Mouse (Mus musculus) brain, embryonic 18.5 days (tissue): ENCODE measurements around the gene Fggy.

ENCODE experiments used
- DNase-seq: peaks from one replicate; pipeline ENCODE4 v3.0.0-alpha.2; 2012; ENCODE audit warnings: low read depth, low spot score

Fggy gene

DNA sequence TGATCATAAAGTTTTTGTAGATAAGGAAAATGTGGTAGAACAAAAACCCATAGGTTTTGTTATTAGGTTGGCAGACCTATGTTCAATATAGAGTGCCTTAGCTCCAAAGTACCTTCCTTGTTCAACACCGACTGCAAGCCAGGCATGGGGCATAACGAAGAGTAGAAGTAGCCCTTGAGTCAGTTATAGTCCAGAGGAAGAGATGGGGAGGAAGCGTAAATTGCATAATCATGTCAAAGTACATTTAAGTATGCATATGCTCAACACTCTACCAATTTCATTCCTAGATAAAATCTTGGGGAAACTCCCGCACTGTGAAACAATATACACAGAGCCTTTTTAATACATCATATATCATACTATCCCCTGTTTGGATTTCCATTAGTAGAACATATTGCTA lies 221.2 kb downstream of the Fggy start:
- DNase-seq: no peak

DNA sequence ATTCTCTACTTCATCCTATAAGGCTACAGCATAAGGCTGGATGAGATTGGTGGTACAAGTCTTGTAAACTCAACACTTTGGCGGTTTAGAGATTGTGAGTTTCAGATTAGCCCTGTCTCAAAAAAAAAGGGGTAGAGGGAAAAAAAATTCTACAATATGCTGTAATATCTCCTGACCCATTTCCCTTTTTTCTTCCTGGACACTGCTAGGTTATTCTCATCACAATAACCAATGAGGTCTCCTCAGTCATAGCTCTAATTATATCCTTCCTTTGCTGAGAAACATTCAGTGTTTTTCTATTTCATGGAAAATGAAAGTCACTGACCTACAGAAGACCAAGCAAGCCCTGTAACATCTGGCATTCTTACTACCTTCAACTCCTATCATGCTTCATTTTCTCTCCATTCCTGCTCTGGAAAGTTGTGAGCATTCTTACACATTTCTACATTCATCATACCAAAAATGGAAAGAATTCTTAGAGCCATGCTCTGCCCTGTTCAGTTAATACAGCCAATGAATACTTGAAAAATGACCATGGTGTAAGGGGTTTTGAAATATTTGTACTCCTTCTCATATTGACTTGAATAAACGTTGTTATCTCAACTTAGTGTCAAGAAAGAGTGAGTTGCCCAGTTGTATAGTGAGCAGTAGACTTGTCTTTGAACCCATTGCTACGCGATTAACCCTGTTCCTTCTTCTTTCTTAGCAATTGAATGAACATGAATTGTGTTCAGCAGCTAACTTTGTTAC lies 227.0 kb downstream of the Fggy start:
- no peak for DNase-seq

DNA sequence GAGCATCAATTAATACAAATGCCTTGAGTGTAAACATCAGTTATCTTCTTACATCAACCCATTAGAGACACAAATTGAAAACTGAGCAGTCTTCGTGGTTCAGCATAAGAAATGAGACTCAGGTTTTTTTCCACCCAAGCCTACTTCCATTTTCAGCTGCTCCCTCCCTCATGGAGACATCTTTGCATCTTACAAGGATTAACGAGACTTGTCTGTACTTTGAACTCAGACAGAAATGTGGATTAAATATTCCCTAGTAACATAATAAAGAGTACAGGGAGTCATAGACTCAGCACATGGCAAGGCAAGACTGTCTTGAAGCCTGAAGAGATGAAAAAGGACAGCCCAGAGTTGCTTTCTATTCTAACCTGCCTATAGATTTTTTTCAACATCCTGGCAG lies 230.3 kb downstream of the Fggy start:
- no peak for DNase-seq

DNA sequence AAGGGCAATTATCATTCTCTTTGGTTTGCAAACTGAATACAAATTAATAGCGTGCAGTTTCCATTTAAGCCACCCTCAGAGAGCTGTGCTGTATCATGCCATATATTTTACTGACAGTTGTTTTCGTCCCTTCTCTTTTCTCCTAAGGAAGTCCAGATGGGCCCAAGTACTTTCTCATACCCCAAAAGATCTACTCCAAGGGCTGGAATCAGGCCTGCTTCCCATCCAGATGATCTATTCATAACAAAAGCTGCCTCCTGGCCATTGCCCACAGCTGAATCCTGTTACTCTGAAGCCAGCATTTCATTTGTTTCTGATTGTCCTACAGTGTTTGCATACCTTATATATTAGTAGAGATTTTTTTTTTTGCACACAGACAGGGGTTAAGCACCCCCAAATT lies 231.6 kb downstream of the Fggy start:
- no peak for DNase-seq

DNA sequence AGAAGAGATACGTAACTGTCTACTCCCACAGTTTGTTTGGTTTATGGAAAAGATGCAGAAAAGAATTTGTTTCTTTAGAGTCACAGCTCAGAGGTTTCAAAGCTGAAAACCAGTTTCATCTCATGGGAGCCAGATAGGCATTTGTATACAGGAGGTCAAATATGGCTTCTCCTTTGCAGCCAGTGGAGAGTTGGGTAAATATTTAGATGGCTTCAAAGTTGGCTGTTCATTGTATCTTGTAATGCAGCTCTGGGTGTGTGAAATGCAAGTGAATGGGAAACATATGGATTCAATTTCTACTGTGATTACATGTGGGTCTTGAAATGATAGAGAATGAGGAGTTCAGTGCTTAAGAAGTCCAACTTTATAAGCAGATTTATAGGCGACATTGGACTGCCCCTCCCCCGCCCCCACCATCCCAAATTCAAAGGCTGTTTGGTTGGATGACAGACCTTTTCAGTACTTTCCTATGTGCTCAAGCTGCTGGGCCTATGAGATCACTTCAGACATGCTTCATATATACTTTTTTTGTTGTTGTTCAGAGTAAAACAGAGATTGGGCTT lies 234.7 kb downstream of the Fggy start:
- DNase-seq: no peak

DNA sequence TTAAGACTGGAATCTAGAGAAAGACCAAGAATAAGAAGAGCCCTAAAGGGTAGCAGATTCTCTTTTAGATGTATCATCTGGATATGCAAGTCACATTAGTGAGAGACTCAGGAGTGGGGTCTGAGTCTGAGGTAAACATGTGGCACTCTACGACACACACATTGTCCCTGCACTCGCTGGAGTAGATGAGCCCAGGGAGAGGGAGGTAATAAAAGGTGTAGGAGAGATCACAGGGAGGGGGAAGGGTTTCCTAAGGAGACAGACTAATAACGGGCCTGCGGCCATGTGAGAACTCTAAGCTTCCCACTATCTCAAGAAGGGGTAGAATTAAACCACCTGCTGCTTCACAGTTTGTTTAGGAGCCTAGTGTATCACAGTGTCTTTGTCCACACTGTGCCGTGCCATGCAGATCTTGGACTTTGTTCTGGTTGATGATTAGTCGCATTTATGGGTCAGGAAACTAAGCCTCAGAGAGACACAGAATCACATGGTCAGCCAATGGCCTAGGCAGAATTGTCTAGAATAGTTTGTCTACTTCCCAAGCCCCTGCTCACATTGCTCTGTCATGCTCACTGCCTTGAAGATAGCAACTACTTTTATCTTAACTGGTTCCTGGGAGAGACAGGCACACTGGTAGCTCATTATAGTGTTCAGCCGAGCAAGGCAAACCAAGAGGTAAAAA lies 236.5 kb downstream of the Fggy start:
- DNase-seq: no peak

DNA sequence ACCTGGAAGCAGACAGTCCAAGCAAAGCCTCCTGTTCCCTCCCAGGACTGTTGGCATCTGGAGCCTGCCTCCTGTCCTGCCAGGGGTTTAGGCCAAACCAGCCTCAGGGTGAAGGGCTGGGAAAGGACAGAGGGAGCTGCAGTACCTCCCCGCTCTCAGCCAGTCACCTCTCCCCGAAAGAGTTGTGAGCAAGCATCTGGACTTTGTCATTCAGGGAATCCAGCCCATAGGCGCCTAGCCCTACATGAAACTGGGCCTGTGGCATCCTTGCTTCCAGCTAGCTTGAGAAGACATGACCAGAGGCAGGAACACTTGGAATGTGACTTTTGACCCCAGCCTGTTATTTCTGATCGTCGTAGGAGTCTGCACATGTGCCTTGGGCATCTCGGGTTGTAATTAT lies 237.3 kb downstream of the Fggy start:
- no peak for DNase-seq

DNA sequence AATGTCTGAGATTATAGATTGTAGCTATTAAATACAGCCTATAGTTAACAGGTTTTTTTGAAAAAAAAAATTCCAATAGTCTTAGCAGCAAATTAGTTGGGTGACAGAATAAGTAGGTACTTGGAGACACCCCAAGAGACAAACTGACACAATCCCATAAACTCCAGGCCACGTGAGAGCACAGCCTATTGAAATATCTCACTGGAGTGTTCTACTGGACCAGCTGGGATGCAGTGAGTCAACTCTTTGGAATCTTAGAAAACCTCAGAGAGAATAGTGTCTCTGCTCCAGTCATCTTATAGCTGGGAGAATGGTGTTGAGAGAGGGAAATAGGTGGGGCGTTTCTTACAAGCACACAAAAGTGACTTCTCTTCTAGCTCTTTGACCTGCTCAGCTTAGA lies 238.0 kb downstream of the Fggy start:
- DNase-seq: no peak

DNA sequence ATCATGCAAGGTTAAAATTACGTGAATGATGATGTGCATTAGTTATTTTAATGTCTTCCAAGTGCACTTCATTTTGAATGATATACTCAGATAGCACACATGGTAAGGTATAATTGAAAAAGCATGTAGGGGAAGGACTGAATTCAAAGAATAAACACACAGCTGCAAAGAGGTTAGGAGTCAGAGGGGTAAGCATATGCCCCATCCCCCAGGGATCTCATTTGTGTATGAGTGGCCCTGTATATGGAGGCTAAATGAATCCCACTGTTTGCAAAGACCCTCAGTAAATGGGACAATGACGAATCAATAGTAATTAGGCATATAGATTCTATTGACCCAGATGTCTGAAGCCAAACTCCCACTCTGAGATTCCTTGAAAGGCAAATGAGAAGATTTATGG lies 262.3 kb downstream of the Fggy start:
- DNase-seq: no peak

DNA sequence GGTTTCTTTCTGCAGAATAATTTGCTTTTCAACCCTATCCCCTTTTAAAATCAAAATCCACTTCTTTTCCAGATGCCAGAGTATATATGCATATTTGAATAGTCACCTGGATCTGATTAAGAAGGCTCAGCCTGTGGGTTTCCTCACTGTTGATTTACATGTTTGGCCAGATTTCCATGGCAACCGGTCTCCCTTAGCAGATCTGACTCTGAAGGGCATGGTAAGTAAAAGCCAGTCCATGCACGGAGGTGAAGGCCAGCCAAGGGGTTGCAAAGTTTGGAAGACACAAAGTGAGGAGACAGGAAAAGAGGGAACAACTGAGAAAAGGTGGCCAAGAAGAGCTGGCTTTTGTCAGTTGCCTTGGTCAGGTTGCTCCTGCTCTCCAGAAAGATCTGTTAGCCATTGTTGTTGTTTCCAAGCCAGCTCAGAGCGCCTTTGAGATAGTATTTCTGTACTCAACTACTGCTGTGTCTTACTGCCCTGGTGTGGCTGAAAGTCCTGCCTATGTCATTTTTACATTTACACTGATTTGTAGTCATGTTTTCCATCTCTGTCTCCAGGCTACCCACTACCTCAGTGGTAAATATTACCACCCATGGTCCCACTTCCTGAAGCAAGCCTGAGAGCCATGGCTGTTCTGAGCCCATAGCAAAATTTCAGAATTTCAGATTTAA lies 264.7 kb downstream of the Fggy start:
- DNase-seq: no peak

DNA sequence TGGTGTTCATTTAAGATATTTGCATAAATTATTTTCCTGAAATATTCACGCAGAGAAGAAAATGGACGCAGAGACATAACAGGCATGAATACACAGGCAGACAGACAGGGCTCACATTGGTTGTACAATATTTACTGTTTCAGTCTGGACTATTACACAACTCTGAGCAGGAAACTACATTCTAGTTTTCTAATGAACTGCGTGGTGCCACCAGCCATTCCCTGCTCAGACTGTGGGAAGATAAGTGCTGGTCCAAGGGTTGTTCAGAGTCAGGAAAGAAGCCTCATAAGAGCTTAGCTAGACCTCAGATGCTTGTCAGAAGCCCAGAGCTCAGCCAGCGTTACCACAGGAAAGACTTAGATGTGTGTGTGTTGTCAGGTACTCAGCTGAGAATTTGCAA lies 270.9 kb downstream of the Fggy start:
- no peak for DNase-seq

DNA sequence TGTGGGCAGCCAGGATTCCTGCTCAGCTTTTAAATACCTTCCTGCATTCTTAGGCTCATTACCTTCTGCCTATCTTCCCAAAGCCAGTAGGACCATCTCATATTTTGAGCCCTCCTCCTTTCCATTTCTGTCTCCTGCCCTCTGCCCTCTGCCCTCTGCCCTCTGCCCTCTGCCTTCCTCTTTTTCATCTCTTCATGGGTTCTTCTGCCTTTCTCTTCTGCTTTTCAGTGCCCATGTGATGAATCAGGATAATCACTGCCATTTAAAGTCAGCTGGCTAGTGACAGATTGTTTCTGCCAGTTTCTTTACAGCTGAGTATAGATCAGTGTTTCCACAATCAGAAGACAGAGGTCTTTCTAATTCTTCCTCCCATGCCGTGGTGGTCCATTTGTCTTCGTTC lies 273.0 kb downstream of the Fggy start:
- no peak for DNase-seq

DNA sequence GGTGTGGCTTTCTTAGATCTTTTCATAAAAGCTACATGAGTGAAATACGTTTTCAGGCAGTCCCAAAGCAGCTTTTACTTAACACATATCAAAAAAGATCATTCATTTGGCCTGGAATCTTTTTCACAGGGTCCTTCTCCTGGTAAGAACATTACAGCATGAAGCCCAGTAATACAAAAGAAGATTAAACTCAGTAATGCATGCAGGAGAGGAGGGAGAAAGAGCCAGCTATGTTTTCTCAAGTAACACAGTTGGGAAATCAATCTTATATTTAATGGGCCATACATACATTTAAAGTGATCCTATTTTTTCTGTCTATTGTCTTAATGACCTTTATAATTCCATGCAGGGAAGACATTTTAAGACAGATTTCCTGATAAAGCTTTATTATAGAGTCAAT lies 282.6 kb downstream of the Fggy start:
- DNase-seq: no peak

DNA sequence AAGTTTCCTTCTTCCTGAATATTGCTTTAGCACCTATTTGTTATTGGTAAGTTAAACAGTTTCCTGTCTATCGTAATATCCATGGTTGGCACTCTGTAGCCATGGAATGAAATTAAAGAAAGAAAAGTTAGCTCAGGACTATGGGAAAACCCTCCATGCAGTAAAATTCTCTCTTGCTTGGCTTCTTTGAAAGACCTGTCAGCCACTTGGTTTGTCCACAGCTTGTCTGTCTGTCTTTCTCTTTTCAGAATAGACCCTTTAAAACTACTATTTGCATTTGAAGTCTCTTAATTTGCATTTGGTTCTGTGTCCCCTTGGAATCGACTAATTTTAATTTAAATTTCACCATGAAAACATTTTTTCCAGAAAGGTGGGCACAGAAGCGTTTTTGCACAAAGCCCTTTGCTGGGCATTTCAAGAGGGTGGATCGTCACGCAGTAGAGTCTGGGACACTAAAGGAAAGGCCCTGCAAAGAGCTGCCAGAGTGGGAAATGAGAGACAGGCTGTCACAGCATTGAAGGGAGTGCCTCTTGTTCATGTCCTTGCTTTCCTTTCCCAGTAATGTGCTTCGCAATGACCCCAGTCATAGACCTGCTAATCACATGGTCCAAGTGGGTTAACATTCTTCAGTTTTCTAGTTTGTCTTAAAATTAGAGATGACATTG lies 283.2 kb downstream of the Fggy start:
- no peak for DNase-seq

DNA sequence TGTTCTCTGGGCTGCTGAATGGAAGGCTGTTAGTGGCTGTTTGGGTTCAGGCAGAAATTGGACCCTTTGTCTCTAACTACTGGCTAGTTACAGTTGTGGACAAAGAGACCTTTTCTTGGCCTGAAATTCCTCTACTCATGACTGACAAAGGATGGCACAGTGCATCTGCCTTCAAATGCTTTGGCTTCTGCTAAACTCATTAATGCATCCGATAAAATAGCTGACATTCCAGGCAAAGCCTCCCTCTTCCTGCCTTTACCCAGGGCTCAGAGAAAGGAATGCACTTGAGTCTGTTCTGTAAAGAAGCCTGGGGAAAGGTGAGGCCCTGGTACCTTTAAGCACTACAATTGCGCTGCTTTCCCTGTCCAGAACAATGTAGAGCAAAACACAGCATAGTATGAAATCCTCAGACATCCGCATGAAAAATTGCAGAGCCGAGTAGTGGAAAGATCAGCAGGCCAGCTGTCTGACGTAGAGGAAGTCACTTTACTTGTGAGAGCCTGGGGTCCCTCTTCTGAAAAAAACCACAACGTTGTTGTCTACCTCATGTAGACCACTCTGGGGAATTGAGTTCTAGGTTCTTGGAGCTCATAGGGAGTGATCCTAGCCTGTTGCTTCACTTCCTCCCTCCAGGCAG lies 288.8 kb downstream of the Fggy start:
- no peak for DNase-seq

DNA sequence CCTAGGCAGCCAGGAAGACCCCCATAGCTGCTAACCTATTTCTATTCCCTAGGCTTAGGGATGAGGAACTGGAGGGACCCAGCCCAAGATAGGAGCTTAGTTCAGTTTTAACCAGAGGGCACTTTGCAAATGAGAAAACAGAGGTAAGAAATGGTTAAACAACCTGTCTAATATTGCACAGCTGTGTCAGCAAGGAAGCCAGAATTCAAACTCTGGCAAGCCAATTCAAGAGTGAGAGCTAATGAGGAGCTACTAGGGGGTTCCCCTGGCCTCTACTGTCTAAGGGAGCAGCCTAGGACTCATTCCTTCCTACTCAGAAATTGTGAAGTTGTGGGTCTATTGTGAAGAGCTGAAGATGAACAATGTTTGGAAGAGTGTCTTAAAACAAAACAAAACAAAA lies 289.9 kb downstream of the Fggy start:
- DNase-seq: no peak

DNA sequence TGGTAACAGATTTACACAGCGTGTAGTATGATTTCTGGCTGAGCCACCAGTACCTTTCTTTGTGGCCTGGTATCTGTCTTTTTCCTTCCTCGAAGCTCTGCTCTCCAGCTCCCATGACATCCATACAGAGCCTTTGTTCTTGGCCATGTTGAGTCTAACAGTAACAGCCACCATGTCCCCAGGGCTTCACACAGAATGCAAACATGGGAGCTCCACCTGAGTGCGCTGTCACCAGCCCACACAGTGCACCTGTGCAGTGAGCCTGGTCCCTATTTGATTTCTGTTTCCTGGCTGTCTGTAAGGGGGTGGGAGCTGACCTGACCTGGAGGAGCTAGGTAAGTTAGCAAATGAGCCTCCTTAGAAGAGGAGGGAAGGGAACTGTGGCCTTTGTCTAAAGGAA lies 290.4 kb downstream of the Fggy start:
- DNase-seq: no peak

DNA sequence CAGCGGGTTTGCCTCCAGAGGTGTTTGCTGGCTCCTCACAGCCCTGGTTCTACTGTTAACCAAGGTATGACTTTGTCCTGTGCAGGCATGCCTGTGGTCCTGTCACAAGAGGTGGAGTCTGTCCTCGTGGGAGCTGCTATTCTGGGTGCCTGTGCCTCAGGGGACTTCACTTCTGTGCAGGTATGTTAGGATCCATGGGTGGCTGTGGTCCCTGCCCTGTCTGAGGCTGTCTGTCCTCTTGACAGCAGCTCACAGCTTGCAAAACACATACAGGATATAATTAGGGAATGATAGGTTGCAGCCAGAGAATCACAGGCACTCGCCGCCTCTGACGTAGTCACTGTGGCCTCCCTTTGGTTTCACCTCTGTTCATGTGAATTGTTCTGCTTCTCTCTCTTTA lies 292.2 kb downstream of the Fggy start:
- no peak for DNase-seq

DNA sequence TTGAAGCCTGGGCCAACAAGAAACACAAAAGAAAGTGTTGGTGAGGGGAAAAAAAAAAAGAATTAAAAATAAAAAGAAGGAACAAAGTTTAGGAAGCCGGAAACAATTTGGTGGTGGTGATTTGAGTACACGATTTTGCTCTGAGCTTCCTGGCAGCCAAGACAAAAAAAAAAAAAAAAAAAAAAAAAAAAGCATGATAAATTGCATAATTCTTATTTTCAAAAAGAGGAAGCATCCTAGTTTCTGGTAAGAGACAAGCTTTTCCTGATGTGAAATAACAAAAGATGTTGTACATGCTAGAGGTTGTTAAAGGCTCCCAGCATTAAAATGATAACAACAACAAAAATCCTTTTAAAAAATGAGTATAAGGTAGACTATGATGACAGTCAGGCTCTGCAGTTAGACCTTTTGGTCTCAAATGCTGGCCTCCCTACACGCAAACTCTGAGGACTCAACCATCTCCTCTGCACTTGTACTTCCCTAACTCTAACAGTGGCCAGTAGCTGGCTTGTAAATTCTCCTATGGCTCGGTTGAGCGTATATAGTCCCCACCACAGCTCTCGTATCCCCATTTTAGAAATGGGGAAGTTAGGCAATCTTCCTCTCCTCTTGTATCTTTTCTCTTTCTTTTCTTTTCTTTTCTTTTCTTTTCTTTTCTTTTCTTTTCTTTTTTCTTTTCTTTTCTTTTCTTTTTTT lies 292.9 kb downstream of the Fggy start:
- DNase-seq: no peak

DNA sequence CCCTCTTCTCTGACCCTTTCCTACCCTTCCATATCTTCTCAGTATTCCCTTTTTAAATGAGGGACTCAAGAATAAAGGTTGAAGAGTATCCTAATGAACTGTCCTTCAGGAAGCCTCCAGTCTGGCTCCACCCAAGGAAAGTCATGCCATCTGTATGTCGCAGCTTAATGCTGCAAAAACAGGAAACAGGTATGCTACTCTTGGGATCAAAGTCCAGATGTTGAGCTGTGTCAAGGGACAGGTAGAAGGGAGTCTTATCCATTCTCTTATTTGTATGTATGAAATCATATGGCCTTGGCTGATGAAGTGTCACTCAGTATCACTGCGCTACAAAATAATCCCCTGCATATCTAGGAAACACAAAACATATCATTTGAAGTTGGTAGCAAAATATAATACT lies 294.9 kb downstream of the Fggy start:
- no peak for DNase-seq

DNA sequence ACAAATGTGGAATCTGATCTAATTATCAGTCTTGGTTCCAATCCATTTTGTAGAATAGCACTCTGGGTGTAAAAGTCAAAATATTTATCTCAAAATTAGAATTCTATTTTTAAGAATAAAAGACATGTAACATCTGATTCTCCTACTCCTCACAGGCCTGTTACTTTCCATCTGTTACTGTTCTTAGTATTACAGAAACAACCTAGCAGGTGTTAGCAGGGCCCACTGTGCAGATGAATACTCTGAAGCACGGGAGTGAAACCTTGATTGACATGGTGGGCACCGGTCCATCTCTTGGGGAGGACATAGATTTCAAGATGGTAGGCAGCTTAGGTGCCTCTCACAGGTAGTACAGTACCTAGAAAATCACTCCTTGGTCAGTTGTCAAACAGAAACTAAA lies 298.7 kb downstream of the Fggy start:
- no peak for DNase-seq
